Mouse (Mus musculus) G1E (cell line): ENCODE results near the gene Setd2. TPM values are rescaled to one million over a fixed set of nuclear protein-coding genes. Genes with fewer than 3 reads are reported as not detected.

Experiments
- ATAC-seq: 2 replicates; pipeline ENCODE4 v1.8.0; 2016; ENCODE audit warnings: mild to moderate bottlenecking; ENCODE audit not compliant: insufficient number of reproducible peaks, poor library complexity, low FRiP score, severe bottlenecking; ENCODE audit errors: extremely low read depth
- DNase-seq: peaks from one replicate; pipeline ENCODE4 v3.0.0; 2012; ENCODE audit warnings: low spot score
- H3K27me3 ChIP-seq: 2 replicates; pipeline ENCODE4 v1.6.1; 2012; ENCODE audit warnings: mild to moderate bottlenecking, low read length, inconsistent platforms; ENCODE audit not compliant: insufficient read depth
- H3K36me3 ChIP-seq: replicated peaks from 2 replicates; pipeline ENCODE3; 2012; ENCODE audit warnings: mild to moderate bottlenecking, inconsistent platforms
- H3K4me1 ChIP-seq: 2 replicates; pipeline ENCODE4 v1.6.1; 2012; ENCODE audit warnings: low read depth, low read length, inconsistent platforms, mixed read lengths; ENCODE audit not compliant: insufficient read depth
- H3K4me3 ChIP-seq: 2 replicates; pipeline ENCODE4 v1.5.1; 2012; ENCODE audit warnings: low read depth, mild to moderate bottlenecking, inconsistent platforms, low read length, moderate library complexity, mixed read lengths
- H3K9me3 ChIP-seq: replicated peaks from 2 replicates; pipeline ENCODE4 v1.6.1; 2012; ENCODE audit warnings: inconsistent platforms
- CTCF ChIP-seq: IDR thresholded peaks from 2 replicates; pipeline ENCODE4 v1.5.1; 2012; ENCODE audit warnings: low read depth, low read length, inconsistent platforms, mixed read lengths
- GATA1 ChIP-seq: IDR thresholded peaks from 2 replicates; pipeline ENCODE4 v1.6.1; 2012; ENCODE audit warnings: borderline replicate concordance, low read length, inconsistent platforms, mixed read lengths
- GATA2 ChIP-seq: IDR thresholded peaks from 2 replicates; pipeline ENCODE4 v1.6.1; 2012; ENCODE audit warnings: low read depth, low read length, inconsistent platforms, borderline replicate concordance
- POLR2AphosphoS5 ChIP-seq: IDR thresholded peaks from 2 replicates; pipeline ENCODE4 v1.6.1; 2012; ENCODE audit warnings: low read depth, low read length, inconsistent platforms; ENCODE audit not compliant: insufficient replicate concordance
- TAL1 ChIP-seq: conservative IDR thresholded peaks from 2 replicates; pipeline ENCODE4 v1.6.1; 2012; ENCODE audit warnings: low read depth, low read length, inconsistent platforms, mixed read lengths
- polyA plus RNA-seq: library from polyadenylated mRNA; stranded (reverse); fragments of >175 nt; gene quantifications from 2 replicates; pipeline ENCODE4 v1.2.3, GENCODE M21; 2012
- total RNA-seq, 2 experiments: library from RNA; stranded (forward) in 1 of 2; stranded (reverse) in 1 of 2; fragments of 200-1000 nt in 1 of 2; fragments of >200 nt in 1 of 2; fragmentation: Nextera tagmentation in 1 of 2; gene quantifications; 2 replicates each; pipeline ENCODE4 v1.2.3; 2014 to 2017

Gene Setd2
- total and polyA plus RNA-seq, 3 experiments: 20.1 to 221 (median 154) TPM

GRCm38 (mm10) chr9:110548261-110548660 lies 15.9 kb downstream of the Setd2 start:
- peaks cover 2% of the 10 kb centered on the region; the same call in 1 of the 2 replicates for H3K9me3 ChIP-seq
- no peak overlapping the region for H3K4me3 ChIP-seq
- TF ChIP-seq GATA1: no peak
- no peak for TF ChIP-seq POLR2AphosphoS5
- TF ChIP-seq TAL1: no peak
- TF ChIP-seq CTCF: no peak
- TF ChIP-seq GATA2: no peak
- no peak for DNase-seq
- H3K27me3 ChIP-seq: no peaks in the 10 kb centered on the region
- no peak for ATAC-seq
- peaks cover 4% of the 10 kb centered on the region; the same call in 1 of the 2 replicates for H3K4me1 ChIP-seq
- H3K36me3 ChIP-seq: peaks cover 70% of the 10 kb centered on the region

GRCm38 (mm10) chr9:110568309-110568708 lies 35.9 kb downstream of the Setd2 start:
- TF ChIP-seq GATA1: no peak
- no peak for TF ChIP-seq CTCF
- TF ChIP-seq TAL1: no peak
- no peak for TF ChIP-seq GATA2
- no peak for TF ChIP-seq POLR2AphosphoS5
- Histone ChIP-seq H3K4me3 (no peak overlapping the region), H3K27me3 (no peaks in the 10 kb centered on the region), H3K9me3 (no peaks in the 10 kb centered on the region), H3K36me3 (peaks cover 87% of the 10 kb centered on the region), H3K4me1 (no peaks in the 10 kb centered on the region)
- DNase-seq: no peak
- no peak for ATAC-seq

GRCm38 (mm10) chr9:110582161-110582560 lies 49.8 kb downstream of the Setd2 start:
- H3K4me1 ChIP-seq: peaks cover 2% of the 10 kb centered on the region
- no peak for ATAC-seq
- H3K36me3 ChIP-seq: peaks cover 77% of the 10 kb centered on the region
- H3K4me3 ChIP-seq: no peak overlapping the region
- no peaks in the 10 kb centered on the region for H3K27me3 ChIP-seq
- TF ChIP-seq TAL1 (no peak), POLR2AphosphoS5 (no peak), GATA1 (no peak), GATA2 (no peak), CTCF (no peak)
- no peak for DNase-seq
- H3K9me3 ChIP-seq: no peaks in the 10 kb centered on the region

GRCm38 (mm10) chr9:110583521-110583920 lies 51.1 kb downstream of the Setd2 start:
- Histone ChIP-seq H3K36me3 (peaks cover 77% of the 10 kb centered on the region), H3K27me3 (no peaks in the 10 kb centered on the region), H3K9me3 (no peaks in the 10 kb centered on the region), H3K4me3 (no peak overlapping the region), H3K4me1 (peaks cover 2% of the 10 kb centered on the region; the same call in 1 of the 2 replicates)
- TF ChIP-seq TAL1: no peak
- DNase-seq: no peak
- ATAC-seq: no peak

- Histone ChIP-seq H3K4me1 (peaks cover 22% of the 10 kb centered on the region), H3K36me3 (peaks cover 97% of the 10 kb centered on the region), H3K27me3 (no peaks in the 10 kb centered on the region), H3K4me3 (no peak overlapping the region), H3K9me3 (no peaks in the 10 kb centered on the region)
- DNase-seq (no peak), ATAC-seq (no peak)
- no peak for TF ChIP-seq CTCF
- no peak for TF ChIP-seq POLR2AphosphoS5
- TF ChIP-seq GATA1: no peak
- no peak for TF ChIP-seq GATA2
- no peak for TF ChIP-seq TAL1
These were observed 79.1 kb downstream of the Setd2 start for GRCm38 (mm10) chr9:110611471-110611870.

- Histone ChIP-seq H3K27me3 (no peaks in the 10 kb centered on the region), H3K9me3 (no peaks in the 10 kb centered on the region), H3K4me3 (no peak overlapping the region), H3K36me3 (peaks cover 96% of the 10 kb centered on the region), H3K4me1 (peaks cover 39% of the 10 kb centered on the region)
- no peak for TF ChIP-seq TAL1
- TF ChIP-seq GATA1: no peak
- no peak for TF ChIP-seq CTCF
- no peak for TF ChIP-seq POLR2AphosphoS5
- TF ChIP-seq GATA2: no peak
- no peak for DNase-seq
- ATAC-seq: no peak
These were observed 84.7 kb downstream of the Setd2 start for GRCm38 (mm10) chr9:110617081-110617480.

- no peak for ATAC-seq
- H3K4me1 ChIP-seq: peaks cover 48% of the 10 kb centered on the region
- TF ChIP-seq TAL1: no peak
- no peak for TF ChIP-seq GATA2
- TF ChIP-seq GATA1: no peak
- TF ChIP-seq CTCF: no peak
- TF ChIP-seq POLR2AphosphoS5: no peak
These were observed 87.8 kb downstream of the Setd2 start for GRCm38 (mm10) chr9:110620180-110620579.

More at GRCm38 (mm10) chr9:110620180-110620579, 87.8 kb downstream of the Setd2 start:
- no peaks in the 10 kb centered on the region for H3K27me3 ChIP-seq
- H3K4me3 ChIP-seq: no peak overlapping the region
- H3K36me3 ChIP-seq: peaks cover 96% of the 10 kb centered on the region
- DNase-seq: no peak
- no peaks in the 10 kb centered on the region for H3K9me3 ChIP-seq
